ENCODE assay signal across 9 mouse cellular contexts in genomic region chr6:54974501-54974900, GRCm38 (mm10). TPM values are rescaled to one million over a fixed set of nuclear protein-coding genes. Genes with fewer than 3 reads are reported as not detected.
A peak's percentile ranks its signal among the peaks of the same experiment; 100 is the strongest.
DNase-seq lines count a peak whose midpoint lies in the region; ATAC-seq and TF ChIP-seq lines count a peak whose summit lies in the region.
"Had no signal": no experiment of that assay in that cellular context is flagged by ENCODE, and none has a peak within 500 bp of the region (broad histone marks: within the 10 kb centered on the region; RNA-seq: fewer than 3 reads in every experiment).

No protein-coding gene starts in this region.

- no peaks in the 10 kb centered on the region for H3K36me3 ChIP-seq in lung, postnatal 0 days (ENCODE audit: insufficient read depth, low read length)
- H3K36me3 ChIP-seq: liver, embryonic 13.5 days had no signal

- peak; percentile 40 for DNase-seq in gastrocnemius, adult 2 months
- no peak for DNase-seq in gastrocnemius, adult 8-10 months (ENCODE audit: low spot score in 2 of 2)
- DNase-seq in 3134 (ENCODE audit: extremely low read depth, insufficient read length, low spot score) = peak; percentile 6
- peak; percentile 49 for DNase-seq in ES-CJ7 (ENCODE audit: low read depth, low spot score)
- DNase-seq in lung, postnatal 0 days (ENCODE audit: low spot score) = peak; percentile 54
- DNase-seq in urinary bladder, adult 18-20 months (ENCODE audit: low spot score in 2 of 2) = no peak
- no peak for DNase-seq in frontal cortex, postnatal 36 days (ENCODE audit: low spot score in 2 of 2)
- DNase-seq in layer of hippocampus, adult 8-10 months (ENCODE audit: low spot score in 2 of 2) = no peak
- DNase-seq: liver, embryonic 13.5 days had no signal

- H3K4me1 ChIP-seq in lung, postnatal 0 days (ENCODE audit: insufficient read depth, low read depth, low read length) = peaks cover 8% of the 10 kb centered on the region; the same call in 1 of the 2 replicates

- peak; percentile 68 for TF ChIP-seq CTCF in gastrocnemius, adult 2 months (IDR thresholded peaks at IDR 0.05)
- peak; percentile 78 for TF ChIP-seq CTCF in lung, postnatal 0 days (IDR thresholded peaks at IDR 0.05)

- TF ChIP-seq EP300 in lung, postnatal 0 days (IDR thresholded peaks at IDR 0.05) = no peak

- H3K27ac ChIP-seq in gastrocnemius, adult 2 months = no peak overlapping the region
- no peak overlapping the region for H3K27ac ChIP-seq in lung, postnatal 0 days (ENCODE audit: low read length)
- H3K27ac ChIP-seq: liver, embryonic 13.5 days had no signal

- intact Hi-C loops in gastrocnemius, adult 2 months (cut with DNase I) = loop anchor here (5.0 kb wide), 1 partner anchor 162 kb away; no protein-coding TSS in a partner anchor

- no peak for ATAC-seq in lung, postnatal 0 days

- H3K9ac ChIP-seq in lung, postnatal 0 days (replicated peaks; ENCODE audit: low read depth) = no peak overlapping the region
- H3K9ac ChIP-seq: liver, embryonic 13.5 days had no signal

- WGBS in lung, postnatal 0 days = 63% methylated on average over 5 of the region's 5 CpGs

- no peaks in the 10 kb centered on the region for H3K9me3 ChIP-seq in lung, postnatal 0 days (ENCODE audit: low read length)
- H3K9me3 ChIP-seq: liver, embryonic 13.5 days had no signal

- H3K27me3 ChIP-seq in lung, postnatal 0 days (replicated peaks; ENCODE audit: insufficient read depth, low read length) = no peaks in the 10 kb centered on the region

- H3K4me3 ChIP-seq in gastrocnemius, adult 2 months = no peak overlapping the region
- H3K4me3 ChIP-seq in lung, postnatal 0 days (ENCODE audit: low read depth, low read length) = no peak overlapping the region
- H3K4me3 ChIP-seq: liver, embryonic 13.5 days had no signal

- no peak overlapping the region for H3K4me2 ChIP-seq in lung, postnatal 0 days (replicated peaks; ENCODE audit: low read depth, low read length)
- H3K4me2 ChIP-seq: liver, embryonic 13.5 days had no signal

RNA-seq across cellular contexts. Expression of gene Nod1, which starts 2.1 kb away (rescaled TPM):
- total RNA-seq in gastrocnemius, adult 2 months (2021) = 1 to 10 TPM; 7.6 to 9.1 TPM
- 1 to 10 TPM; 7.0 to 8.9 (median 7.9) TPM for total RNA-seq in gastrocnemius, adult 8-10 months (2022)
- 12.7 and 14.4 TPM in 2 replicates for polyA plus RNA-seq in lung, postnatal 0 days (2015; fragmentation: Nextera tagmentation; extraction: Ambion mirVana)
- total RNA-seq in layer of hippocampus, adult 8-10 months (2022) = 1 to 10 TPM; 4.7 to 7.6 (median 6.2) TPM

RNA-seq across cellular contexts. Expression of gene Ggct, which starts 18.2 kb away (rescaled TPM):
- total RNA-seq in gastrocnemius, adult 2 months (2021) = 10 to 100 TPM in 1 of 2 experiments, 1 to 10 TPM in 1; 9.6 to 11.0 TPM
- 10 to 100 TPM in 1 of 4 experiments, 1 to 10 TPM in 3; 8.0 to 10.1 (median 8.7) TPM for total RNA-seq in gastrocnemius, adult 8-10 months (2022)
- polyA plus RNA-seq in lung, postnatal 0 days (2015; fragmentation: Nextera tagmentation; extraction: Ambion mirVana) = 6.9 and 8.7 TPM in 2 replicates
- 10 to 100 TPM; 30.2 to 38.7 (median 34.5) TPM for total RNA-seq in layer of hippocampus, adult 8-10 months (2022)

Comparison
In these comparisons a context has a peak if more than half of its experiments do, and no peak if none do; other contexts are left out.
1. DNase-seq: peak in gastrocnemius, adult 2 months (single experiment), 3134 (single experiment), ES-CJ7 (single experiment) and lung, postnatal 0 days (single experiment); none in gastrocnemius, adult 8-10 months (0 of 2), urinary bladder, adult 18-20 months (0 of 2), frontal cortex, postnatal 36 days (0 of 2) and layer of hippocampus, adult 8-10 months (0 of 2).